Mouse (Mus musculus) myocyte (in vitro differentiated cells): Measurements from ENCODE around the gene Grin2c. TPM values are rescaled to one million over a fixed set of nuclear protein-coding genes. Genes with fewer than 3 reads are reported as not detected.

ENCODE experiments used
- H3K27me3 ChIP-seq: one replicate; pipeline ENCODE4 v1.6.1; 2011; ENCODE audit not compliant: control insufficient read depth, insufficient read depth, insufficient read length
- H3K36me3 ChIP-seq: one replicate; pipeline ENCODE4 v1.6.1; 2011; ENCODE audit not compliant: control insufficient read depth, insufficient read depth
- H3K4me2 ChIP-seq: one replicate; pipeline ENCODE4 v1.6.1; 2011; ENCODE audit warnings: low read depth, control low read depth
- H3K4me3 ChIP-seq: one replicate; pipeline ENCODE4 v1.5.1; 2011; ENCODE audit warnings: mild to moderate bottlenecking, control low read depth, moderate library complexity
- H3K79me2 ChIP-seq: one replicate; pipeline ENCODE4 v1.6.1; 2011; ENCODE audit not compliant: control insufficient read depth, insufficient read depth
- H3ac ChIP-seq: one replicate; pipeline ENCODE4 v1.6.1; 2011; ENCODE audit not compliant: control insufficient read depth, insufficient read length
- CEBPB ChIP-seq: IDR thresholded peaks from 2 replicates; pipeline ENCODE4 v1.6.1; 2011; ENCODE audit warnings: mild to moderate bottlenecking, moderate library complexity; ENCODE audit not compliant: poor library complexity, insufficient read depth, severe bottlenecking
- E2F4 ChIP-seq: IDR thresholded peaks from one replicate; pipeline ENCODE4 v1.6.1; 2011; ENCODE audit warnings: mild to moderate bottlenecking, control low read depth, moderate library complexity; ENCODE audit not compliant: insufficient read depth
- MAX ChIP-seq: IDR thresholded peaks from one replicate; pipeline ENCODE4 v1.6.1; 2011; ENCODE audit warnings: low read depth, mild to moderate bottlenecking, control low read depth
- MYOD1 ChIP-seq, 3 experiments: IDR thresholded peaks; one replicate each; pipeline ENCODE4 v1.6.1; 2011; ENCODE audit warnings: control low read depth in 2 of 3, low read depth in 2 of 3, mild to moderate bottlenecking in 2 of 3, moderate library complexity in 1 of 3; ENCODE audit not compliant: insufficient read length in 2 of 3, control insufficient read depth in 1 of 3
- MYOG ChIP-seq, 3 experiments: IDR thresholded peaks; one replicate each; pipeline ENCODE4 v1.6.1; 2011; ENCODE audit warnings: control low read depth in 2 of 3, low read depth in 2 of 3, mild to moderate bottlenecking in 2 of 3; ENCODE audit not compliant: insufficient read length in 2 of 3, control insufficient read depth in 1 of 3, insufficient read depth in 1 of 3
- POLR2A ChIP-seq: IDR thresholded peaks from one replicate; pipeline ENCODE4 v1.6.1; 2011; ENCODE audit warnings: low read depth, mild to moderate bottlenecking, control low read depth, moderate library complexity; ENCODE audit not compliant: insufficient read length
- POLR2AphosphoS2 ChIP-seq: IDR thresholded peaks from one replicate; pipeline ENCODE4 v1.6.1; 2011; ENCODE audit warnings: low read depth, control low read depth; ENCODE audit not compliant: insufficient read length
- REST ChIP-seq: IDR thresholded peaks from one replicate; pipeline ENCODE4 v1.6.1; 2011; ENCODE audit warnings: mild to moderate bottlenecking, control low read depth, moderate library complexity; ENCODE audit not compliant: insufficient read depth, insufficient read length
- SRF ChIP-seq: IDR thresholded peaks from one replicate; pipeline ENCODE4 v1.6.1; 2011; ENCODE audit warnings: low read depth; ENCODE audit not compliant: control insufficient read depth, insufficient read length
- TCF12 ChIP-seq: IDR thresholded peaks from one replicate; pipeline ENCODE4 v1.6.1; 2011; ENCODE audit warnings: mild to moderate bottlenecking, control low read depth; ENCODE audit not compliant: poor library complexity, insufficient read depth, severe bottlenecking
- TCF3 ChIP-seq: IDR thresholded peaks from one replicate; pipeline ENCODE4 v1.6.1; 2011; ENCODE audit warnings: low read depth, control low read depth; ENCODE audit not compliant: insufficient read length
- USF1 ChIP-seq: IDR thresholded peaks from one replicate; pipeline ENCODE4 v1.6.1; 2011; ENCODE audit warnings: low read depth, mild to moderate bottlenecking, control low read depth, moderate library complexity
- polyA plus RNA-seq: library from polyadenylated mRNA; unstranded; fragments of >200 nt; fragmentation: generic; extraction: Trizol; gene quantifications from one replicate; pipeline ENCODE4 v1.2.1, GENCODE M21; 2012; ENCODE audit warnings: missing spikeins

Gene Grin2c
- polyA plus RNA-seq, 1 experiment = not detected

DNA sequence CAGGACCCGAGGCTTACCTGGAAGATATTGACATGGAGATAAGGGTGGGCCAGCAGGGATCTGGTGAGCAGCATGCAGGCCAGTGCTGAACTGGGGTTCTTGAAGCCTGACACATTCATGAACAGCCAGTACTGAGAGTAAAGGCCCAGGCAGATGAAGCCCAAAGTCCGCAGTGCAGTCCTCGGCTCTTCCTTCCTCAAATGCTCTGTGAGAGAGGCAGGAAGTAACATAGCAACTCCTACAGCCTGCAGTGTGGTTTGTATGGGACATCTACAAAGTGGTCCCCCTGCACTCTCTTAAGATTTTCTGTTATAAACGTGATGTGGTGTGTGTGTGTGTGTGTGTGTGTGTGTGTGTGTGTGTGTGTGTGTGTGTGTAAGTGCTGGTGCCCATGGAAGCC, 18.2 kb upstream of the Grin2c start:
- no peaks in the 10 kb centered on the region for H3K36me3 ChIP-seq
- H3ac ChIP-seq = no peak overlapping the region
- no peak overlapping the region for H3K4me3 ChIP-seq
- H3K27me3 ChIP-seq = no peaks in the 10 kb centered on the region
- TF ChIP-seq POLR2AphosphoS2 = no peak
- TF ChIP-seq MYOD1 (IDR thresholded peaks at IDR 0.05; ENCODE audit: control insufficient read depth in 1 of 3, insufficient read length in 2 of 3, low read depth in 2 of 3) = no peak
- TF ChIP-seq SRF = no peak
- no peak for TF ChIP-seq USF1
- no peak for TF ChIP-seq TCF3
- no peak for TF ChIP-seq TCF12
- TF ChIP-seq CEBPB = no peak
- no peak for TF ChIP-seq REST
- TF ChIP-seq MYOG (IDR thresholded peaks at IDR 0.05; ENCODE audit: control insufficient read depth in 1 of 3, insufficient read depth in 1 of 3, insufficient read length in 2 of 3, low read depth in 2 of 3) = no peak
- TF ChIP-seq MAX = no peak
- TF ChIP-seq POLR2A = no peak
- H3K4me2 ChIP-seq = no peak overlapping the region
- H3K79me2 ChIP-seq = no peaks in the 10 kb centered on the region

GRCm38 (mm10) chr11:115283891-115284620, 17.0 kb upstream of the Grin2c start:
- H3K36me3 ChIP-seq = no peaks in the 10 kb centered on the region
- H3K4me3 ChIP-seq = no peak overlapping the region
- no peaks in the 10 kb centered on the region for H3K27me3 ChIP-seq
- TF ChIP-seq USF1 = no peak
- TF ChIP-seq MYOD1 (IDR thresholded peaks at IDR 0.05; ENCODE audit: control insufficient read depth in 1 of 3, insufficient read length in 2 of 3, low read depth in 2 of 3) = no peak
- peak in 2 of 3 experiments; percentile 39 to 57 for TF ChIP-seq MYOG (IDR thresholded peaks at IDR 0.05; ENCODE audit: control insufficient read depth in 1 of 3, insufficient read depth in 1 of 3, insufficient read length in 2 of 3, low read depth in 2 of 3)
- no peak overlapping the region for H3K4me2 ChIP-seq
- no peak overlapping the region for H3ac ChIP-seq
- no peaks in the 10 kb centered on the region for H3K79me2 ChIP-seq

- no peak overlapping the region for H3K4me3 ChIP-seq
- no peaks in the 10 kb centered on the region for H3K27me3 ChIP-seq
- H3K4me2 ChIP-seq = no peak overlapping the region
- H3K79me2 ChIP-seq = no peaks in the 10 kb centered on the region
- no peak overlapping the region for H3ac ChIP-seq
- H3K36me3 ChIP-seq = no peaks in the 10 kb centered on the region
- no peak for TF ChIP-seq E2F4
Measured at GRCm38 (mm10) chr11:115283486-115283765, 16.4 kb upstream of the Grin2c start.

- Histone ChIP-seq H3K4me2 (no peak overlapping the region), H3K27me3 (no peaks in the 10 kb centered on the region), H3K79me2 (no peaks in the 10 kb centered on the region), H3ac (no peak overlapping the region), H3K4me3 (no peak overlapping the region), H3K36me3 (no peaks in the 10 kb centered on the region)
- TF ChIP-seq MAX = no peak
- TF ChIP-seq TCF12 = no peak
- no peak for TF ChIP-seq POLR2A
- TF ChIP-seq USF1 = no peak
- TF ChIP-seq REST = no peak
- TF ChIP-seq E2F4 = no peak
- TF ChIP-seq SRF = no peak
- TF ChIP-seq TCF3 = no peak
- TF ChIP-seq MYOG (IDR thresholded peaks at IDR 0.05; ENCODE audit: control insufficient read depth in 1 of 3, insufficient read depth in 1 of 3, insufficient read length in 2 of 3, low read depth in 2 of 3) = no peak
- no peak for TF ChIP-seq MYOD1 (IDR thresholded peaks at IDR 0.05; ENCODE audit: control insufficient read depth in 1 of 3, insufficient read length in 2 of 3, low read depth in 2 of 3)
- TF ChIP-seq POLR2AphosphoS2 = no peak
- TF ChIP-seq CEBPB = no peak
Measured at GRCm38 (mm10) chr11:115282723-115283485, 15.9 kb upstream of the Grin2c start.

GRCm38 (mm10) chr11:115282295-115282694, 15.3 kb upstream of the Grin2c start:
- no peak overlapping the region for H3K4me3 ChIP-seq
- H3K4me2 ChIP-seq = no peak overlapping the region
- no peak overlapping the region for H3ac ChIP-seq
- no peaks in the 10 kb centered on the region for H3K79me2 ChIP-seq
- H3K27me3 ChIP-seq = no peaks in the 10 kb centered on the region
- H3K36me3 ChIP-seq = no peaks in the 10 kb centered on the region
- no peak for TF ChIP-seq MYOG (IDR thresholded peaks at IDR 0.05; ENCODE audit: control insufficient read depth in 1 of 3, insufficient read depth in 1 of 3, insufficient read length in 2 of 3, low read depth in 2 of 3)
- no peak for TF ChIP-seq MYOD1 (IDR thresholded peaks at IDR 0.05; ENCODE audit: control insufficient read depth in 1 of 3, insufficient read length in 2 of 3, low read depth in 2 of 3)
- no peak for TF ChIP-seq TCF3
- TF ChIP-seq REST = no peak
- no peak for TF ChIP-seq SRF
- no peak for TF ChIP-seq MAX
- no peak for TF ChIP-seq USF1
- TF ChIP-seq POLR2A = no peak
- TF ChIP-seq TCF12 = no peak
- no peak for TF ChIP-seq POLR2AphosphoS2
- no peak for TF ChIP-seq E2F4
- no peak for TF ChIP-seq CEBPB
